Mouse (Mus musculus): ENCODE measurements at regions not wholly inside any gene's neighbourhood (a gene's known extent, or its start where the extent isn't known, plus 50 kb on each side); places are given as distances from the start of the nearest gene placed in this dataset.

- Histone ChIP-seq H3K4me3 (replicated peaks in 1 of 3; ENCODE audit: low read depth in 2 of 3, low read length in 2 of 3, poor library complexity in 1 of 3) (no peak overlapping the region), H3K79me2 (replicated peaks; ENCODE audit: control insufficient read depth, extremely low read depth, insufficient read depth, poor library complexity, severe bottlenecking) (no peaks in the 10 kb centered on the region), H3K27ac (ENCODE audit: insufficient read depth, low read depth) (no peak overlapping the region), H3K9me3 (replicated peaks; ENCODE audit: low read length) (peaks cover 72% of the 10 kb centered on the region), H3K9ac (ENCODE audit: insufficient read depth, low read depth) (no peak overlapping the region), H3K4me2 (ENCODE audit: insufficient read depth, low read depth, poor library complexity, severe bottlenecking) (no peak overlapping the region), H3K27me3 (replicated peaks) (no peaks in the 10 kb centered on the region), H3K4me1 (ENCODE audit: control insufficient read depth in 1 of 2, insufficient read depth in 2 of 2) (no peaks in the 10 kb centered on the region), H3K36me3 (replicated peaks in 1 of 2; ENCODE audit: control insufficient read depth in 1 of 2, insufficient read depth in 1 of 2, low read length in 1 of 2) (no peaks in the 10 kb centered on the region)
- in situ Hi-C loops (cut with MboI; ENCODE audit: low pct_ligation_motif_present, low pct_unique_long_range_greater_than_20kb, low sequenced_read_pairs) (no loop called here), dilution Hi-C loops (cut with MboI; ENCODE audit: extremely low pct_ligation_motif_present, extremely low pct_unique_long_range_greater_than_20kb, low sequenced_read_pairs) (no loop called here)
- TF ChIP-seq USF1 (IDR thresholded peaks at IDR 0.05; ENCODE audit: low read depth, low read length) (no peak), JUN (IDR thresholded peaks at IDR 0.05; ENCODE audit: insufficient read depth, low read depth, low read length) (no peak), ZNF384 (IDR thresholded peaks at IDR 0.05; ENCODE audit: low read depth, low read length) (no peak), ELF1 (IDR thresholded peaks at IDR 0.05; ENCODE audit: low read depth, low read length) (no peak), MXI1 (IDR thresholded peaks at IDR 0.05; ENCODE audit: low read depth, low read length) (no peak), BHLHE40 (IDR thresholded peaks at IDR 0.05; ENCODE audit: low read depth, low read length) (no peak), RCOR1 (conservative IDR thresholded peaks at IDR 0.05; ENCODE audit: low read depth, low read length) (no peak), KAT2A (IDR thresholded peaks at IDR 0.05; ENCODE audit: insufficient replicate concordance, low read length) (no peak), RAD21 (IDR thresholded peaks at IDR 0.05; ENCODE audit: low read depth, low read length) (no peak)
- no peak for DNase-seq (ENCODE audit: extremely low read depth)
Measured at GRCm38 (mm10) chr9:68403516-68403915, 250.1 kb upstream of the Rora start.

- Histone ChIP-seq H3K27ac (ENCODE audit: insufficient read depth, low read depth) (no peak overlapping the region), H3K36me3 (replicated peaks in 1 of 2; ENCODE audit: control insufficient read depth in 1 of 2, insufficient read depth in 1 of 2, low read length in 1 of 2) (no peaks in the 10 kb centered on the region), H3K27me3 (replicated peaks) (no peaks in the 10 kb centered on the region), H3K4me1 (ENCODE audit: control insufficient read depth in 1 of 2, insufficient read depth in 2 of 2) (no peaks in the 10 kb centered on the region), H3K4me2 (ENCODE audit: insufficient read depth, low read depth, poor library complexity, severe bottlenecking) (no peak overlapping the region), H3K79me2 (replicated peaks; ENCODE audit: control insufficient read depth, extremely low read depth, insufficient read depth, poor library complexity, severe bottlenecking) (no peaks in the 10 kb centered on the region), H3K9me3 (replicated peaks; ENCODE audit: low read length) (peaks cover 62% of the 10 kb centered on the region), H3K9ac (ENCODE audit: insufficient read depth, low read depth) (no peak overlapping the region), H3K4me3 (replicated peaks in 1 of 3; ENCODE audit: low read depth in 2 of 3, low read length in 2 of 3, poor library complexity in 1 of 3) (no peak overlapping the region)
- in situ Hi-C loops (cut with MboI; ENCODE audit: low pct_ligation_motif_present, low pct_unique_long_range_greater_than_20kb, low sequenced_read_pairs) (no loop called here), dilution Hi-C loops (cut with MboI; ENCODE audit: extremely low pct_ligation_motif_present, extremely low pct_unique_long_range_greater_than_20kb, low sequenced_read_pairs) (no loop called here)
- DNase-seq (ENCODE audit: extremely low read depth) = no peak
- TF ChIP-seq ZNF384 (IDR thresholded peaks at IDR 0.05; ENCODE audit: low read depth, low read length) (no peak), CHD1 (IDR thresholded peaks at IDR 0.05; ENCODE audit: low read depth, low read length) (no peak), USF2 (conservative IDR thresholded peaks at IDR 0.05; ENCODE audit: low read depth, low read length) (no peak), JUN (IDR thresholded peaks at IDR 0.05; ENCODE audit: insufficient read depth, low read depth, low read length) (no peak), ZMIZ1 (IDR thresholded peaks at IDR 0.05; ENCODE audit: low read depth, low read length) (no peak), MEF2A (IDR thresholded peaks at IDR 0.05; ENCODE audit: borderline replicate concordance, low read depth, low read length) (no peak), USF1 (IDR thresholded peaks at IDR 0.05; ENCODE audit: low read depth, low read length) (no peak), UBTF (IDR thresholded peaks at IDR 0.05; ENCODE audit: low read depth, low read length) (no peak), MAX (IDR thresholded peaks at IDR 0.05; ENCODE audit: low read length) (no peak), POLR2A (IDR thresholded peaks at IDR 0.05; ENCODE audit: low read depth, low read length) (no peak), RAD21 (IDR thresholded peaks at IDR 0.05; ENCODE audit: low read depth, low read length) (no peak), GABPA (IDR thresholded peaks at IDR 0.05; ENCODE audit: insufficient replicate concordance, low read depth, low read length) (no peak), E2F4 (IDR thresholded peaks at IDR 0.05; ENCODE audit: insufficient replicate concordance, low read depth, low read length) (no peak), KAT2A (IDR thresholded peaks at IDR 0.05; ENCODE audit: insufficient replicate concordance, low read length) (no peak), ZC3H11A (IDR thresholded peaks at IDR 0.05; ENCODE audit: low read depth, low read length) (no peak)
Measured at GRCm38 (mm10) chr9:68409786-68410185, 243.8 kb upstream of the Rora start.
